ENCODE assay signal across 25 mouse cellular contexts in the genomic region with DNA sequence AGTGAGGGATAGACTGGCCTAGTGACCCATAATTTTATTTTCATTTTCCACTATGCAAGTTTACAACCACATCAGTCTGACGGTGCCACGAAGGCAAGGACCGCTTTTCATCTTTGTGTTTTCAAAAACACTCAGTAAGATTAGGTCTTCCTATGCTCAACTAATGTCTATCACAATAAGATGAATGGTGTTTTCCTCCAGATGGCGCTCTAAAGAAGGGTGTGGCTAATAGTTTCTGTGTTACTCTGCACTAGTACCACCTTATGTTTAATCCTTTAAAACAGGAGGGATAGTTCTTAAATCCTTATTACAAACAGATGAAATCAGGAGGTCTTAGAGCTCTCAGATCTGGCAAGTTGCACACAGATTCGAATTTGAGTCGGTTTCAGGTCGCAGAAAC. TPM values are rescaled to one million over a fixed set of nuclear protein-coding genes. Genes with fewer than 3 reads are reported as not detected.
A peak's percentile ranks its signal among the peaks of the same experiment; 100 is the strongest.
DNase-seq lines count a peak whose midpoint lies in the region; ATAC-seq and TF ChIP-seq lines count a peak whose summit lies in the region.
"Had no signal": no experiment of that assay in that cellular context is flagged by ENCODE, and none has a peak within 500 bp of the region (broad histone marks: within the 10 kb centered on the region; RNA-seq: fewer than 3 reads in every experiment).

No protein-coding gene starts in this region.

- H3K9me3 ChIP-seq in kidney, embryonic 16.5 days (ENCODE audit: low read length): no peaks in the 10 kb centered on the region
- H3K9me3 ChIP-seq: embryonic facial prominence, embryonic 10.5 days; hindbrain, embryonic 10.5 days; limb, embryonic 12.5 days; liver, embryonic 13.5 days; lung, embryonic 15.5 days; neural tube, embryonic 15.5 days had no signal

- no peak for TF ChIP-seq POLR2A in kidney, adult 2 months (IDR thresholded peaks at IDR 0.05; ENCODE audit: low read depth, low read length)
- no peak for TF ChIP-seq POLR2A in thymus, adult 2 months (IDR thresholded peaks at IDR 0.05; ENCODE audit: control insufficient read depth, extremely low read depth, insufficient read depth, low read length, poor library complexity)

- no peak for TF ChIP-seq CTCF in kidney, adult 2 months (conservative IDR thresholded peaks at IDR 0.05; ENCODE audit: insufficient read depth, insufficient read length, low read depth, low read length)
- no peak for TF ChIP-seq CTCF in thymus, adult 2 months (IDR thresholded peaks at IDR 0.05; ENCODE audit: borderline replicate concordance, control insufficient read depth, extremely low read depth, insufficient read depth, low read length, poor library complexity)

- no peaks in the 10 kb centered on the region for H3K4me1 ChIP-seq in kidney, adult 2 months (ENCODE audit: control insufficient read depth, insufficient read depth, low read length)
- no peaks in the 10 kb centered on the region for H3K4me1 ChIP-seq in kidney, embryonic 16.5 days (ENCODE audit: insufficient read depth, low read length)
- H3K4me1 ChIP-seq in thymus, adult 2 months (replicated peaks; ENCODE audit: control insufficient read depth, insufficient read depth, low read length): no peaks in the 10 kb centered on the region
- H3K4me1 ChIP-seq: embryonic facial prominence, embryonic 10.5 days; hindbrain, embryonic 10.5 days; limb, embryonic 12.5 days; liver, embryonic 13.5 days; lung, embryonic 15.5 days; neural tube, embryonic 15.5 days had no signal

- H3K36me3 ChIP-seq in kidney, adult 2 months (ENCODE audit: control insufficient read depth, insufficient read depth, low read length): no peaks in the 10 kb centered on the region
- H3K36me3 ChIP-seq in kidney, embryonic 16.5 days (ENCODE audit: insufficient read depth, low read length): no peaks in the 10 kb centered on the region
- H3K36me3 ChIP-seq in thymus, adult 2 months (ENCODE audit: control insufficient read depth, insufficient read depth, low read length): no peaks in the 10 kb centered on the region
- H3K36me3 ChIP-seq: embryonic facial prominence, embryonic 10.5 days; hindbrain, embryonic 10.5 days; limb, embryonic 12.5 days; liver, embryonic 13.5 days; lung, embryonic 15.5 days; neural tube, embryonic 15.5 days had no signal

- no peak overlapping the region for H3K4me2 ChIP-seq in kidney, embryonic 16.5 days (replicated peaks; ENCODE audit: low read depth, low read length)
- H3K4me2 ChIP-seq: limb, embryonic 12.5 days; liver, embryonic 13.5 days; lung, embryonic 15.5 days; neural tube, embryonic 15.5 days had no signal

- ATAC-seq in kidney, embryonic 16.5 days (ENCODE audit: low FRiP score, low TSS enrichment): no peak
- ATAC-seq: activated CD4-positive, CD25-positive, alpha-beta regulatory T cell, adult 4 months; hindbrain, postnatal 0 days had no signal

- H3K27ac ChIP-seq in kidney, adult 2 months (ENCODE audit: insufficient read depth, low read depth, low read length): no peak overlapping the region
- H3K27ac ChIP-seq in kidney, embryonic 16.5 days (ENCODE audit: low read length): no peak overlapping the region
- H3K27ac ChIP-seq in thymus, adult 2 months (ENCODE audit: control insufficient read depth, insufficient read depth, low read length): no peak overlapping the region
- H3K27ac ChIP-seq: embryonic facial prominence, embryonic 10.5 days; hindbrain, embryonic 10.5 days; hindbrain, postnatal 0 days; limb, embryonic 12.5 days; liver, embryonic 13.5 days; lung, embryonic 15.5 days; neural tube, embryonic 15.5 days had no signal

- 78% methylated on average over 7 of the region's 7 CpGs for WGBS in kidney, adult 2 months
- 79% methylated on average over 7 of the region's 7 CpGs for WGBS in kidney, embryonic 16.5 days
- 82% methylated on average over 7 of the region's 7 CpGs for WGBS in thymus, adult 2 months

- no peak overlapping the region for H3K4me3 ChIP-seq in kidney, adult 2 months (ENCODE audit: insufficient read depth, low read depth, low read length)
- no peak overlapping the region for H3K4me3 ChIP-seq in kidney, embryonic 16.5 days (ENCODE audit: low read length)
- no peak overlapping the region for H3K4me3 ChIP-seq in thymus, adult 2 months (ENCODE audit: control insufficient read depth, insufficient read depth, low read length)
- H3K4me3 ChIP-seq: embryonic facial prominence, embryonic 10.5 days; hindbrain, embryonic 10.5 days; limb, embryonic 12.5 days; liver, embryonic 13.5 days; lung, embryonic 15.5 days; myocyte; neural tube, embryonic 15.5 days had no signal

- H3K27me3 ChIP-seq in kidney, adult 2 months (replicated peaks; ENCODE audit: control insufficient read depth, insufficient read depth, low read length): no peaks in the 10 kb centered on the region
- no peaks in the 10 kb centered on the region for H3K27me3 ChIP-seq in kidney, embryonic 16.5 days (ENCODE audit: insufficient read depth, low read length)
- no peaks in the 10 kb centered on the region for H3K27me3 ChIP-seq in thymus, adult 2 months (ENCODE audit: control insufficient read depth, insufficient read depth, low read length)
- H3K27me3 ChIP-seq: limb, embryonic 12.5 days; liver, embryonic 13.5 days; lung, embryonic 15.5 days; neural tube, embryonic 15.5 days had no signal

- H3K9ac ChIP-seq in kidney, embryonic 16.5 days (replicated peaks; ENCODE audit: low read length): no peak overlapping the region
- H3K9ac ChIP-seq: limb, embryonic 12.5 days; liver, embryonic 13.5 days; lung, embryonic 15.5 days; neural tube, embryonic 15.5 days had no signal

- DNase-seq in kidney, adult 2 months: peak; percentile 3
- peak; percentile 8 for DNase-seq in thymus, postnatal 0 days (ENCODE audit: low spot score)
- DNase-seq in thymus, adult 2 months: no peak
- peak; percentile 20 for DNase-seq in R1 (ENCODE audit: low read depth, low spot score)
- DNase-seq in frontal cortex, postnatal 14 days (ENCODE audit: low spot score in 2 of 2): no peak
- DNase-seq in cerebellum, postnatal 14 days: no peak
- DNase-seq: adrenal gland, postnatal 14 days; cerebellum, adult 11 months; cerebellum, postnatal 10 days; gastrocnemius, postnatal 25 days; kidney, adult 11 months; kidney, postnatal 25 days; layer of hippocampus, adult 9-11 months; liver, embryonic 13.5 days; midbrain, embryonic 14.5 days; thymus, adult 18-20 months had no signal

RNA-seq across cellular contexts. Expression of gene Tpbg, which starts 30.7 kb away (rescaled TPM):
- 1.1 and 2.1 TPM in 2 replicates for polyA plus RNA-seq in kidney, adult 2 months (2012; rRNA removed)
- 18.2 and 20.9 TPM in 2 replicates for polyA plus RNA-seq in kidney, embryonic 16.5 days (2015; fragmentation: Nextera tagmentation; extraction: Ambion mirVana)
- polyA plus RNA-seq in thymus, postnatal 0 days (2015; fragmentation: Nextera tagmentation; extraction: Ambion mirVana): 4.2 and 4.6 TPM in 2 replicates
- 2.1 and 2.2 TPM in 2 replicates for polyA plus RNA-seq in thymus, adult 2 months (2012; rRNA removed)
- polyA plus RNA-seq: activated CD4-positive, CD25-positive, alpha-beta regulatory T cell, adult 4 months had no signal

Comparison
In these comparisons a context has a peak if more than half of its experiments do, and no peak if none do; other contexts are left out.
1. DNase-seq: peak in kidney, adult 2 months (single experiment), thymus, postnatal 0 days (single experiment) and R1 (single experiment); none in thymus, adult 2 months (single experiment), frontal cortex, postnatal 14 days (0 of 2) and cerebellum, postnatal 14 days (0 of 2).